Mouse (Mus musculus) ES-E14 (cell line): ENCODE measurements around the gene 4933430I17Rik. TPM values are rescaled to one million over a fixed set of nuclear protein-coding genes. Genes with fewer than 3 reads are reported as not detected.

Experiments
- DNase-seq: peaks from one replicate; pipeline ENCODE4 v3.0.0-alpha.2; 2013; ENCODE audit warnings: low read depth, low spot score
- H3K27ac ChIP-seq: 2 replicates; pipeline ENCODE4 v1.5.1; 2012; ENCODE audit warnings: low read depth, mild to moderate bottlenecking, low read length, moderate library complexity, mixed read lengths; ENCODE audit not compliant: poor library complexity, insufficient read depth, severe bottlenecking
- H3K36me3 ChIP-seq: 2 replicates; pipeline ENCODE4 v1.6.1; 2012; ENCODE audit warnings: mild to moderate bottlenecking, low read length, moderate library complexity, mixed read lengths; ENCODE audit not compliant: control insufficient read depth, poor library complexity, insufficient read depth, severe bottlenecking
- H3K4me1 ChIP-seq, 2 experiments: fragments of 150-350 bp in 1 of 2; sonication (generic) in 1 of 2; 2 replicates each; pipeline ENCODE4 v1.6.1; 2012; ENCODE audit warnings: low read length in 2 of 2, mild to moderate bottlenecking in 1 of 2, mixed read lengths in 1 of 2; ENCODE audit not compliant: control insufficient read depth in 2 of 2, insufficient read depth in 2 of 2, poor library complexity in 1 of 2
- H3K4me3 ChIP-seq, 2 experiments: fragments of 150-350 bp in 1 of 2; sonication (generic) in 1 of 2; 2 replicates each; pipeline ENCODE4 v1.5.1; 2012; ENCODE audit warnings: low read length in 2 of 2, low read depth in 1 of 2, mild to moderate bottlenecking in 1 of 2, mixed read lengths in 1 of 2; ENCODE audit not compliant: insufficient read depth in 1 of 2, poor library complexity in 1 of 2, severe bottlenecking in 1 of 2
- H3K9ac ChIP-seq: 2 replicates; pipeline ENCODE4 v1.6.1; 2012; ENCODE audit warnings: low read depth, mild to moderate bottlenecking, low read length, mixed read lengths; ENCODE audit not compliant: poor library complexity, insufficient read depth, severe bottlenecking
- H3K9me3 ChIP-seq: fragments of 150-350 bp; sonication (generic); 2 replicates; pipeline ENCODE4 v1.6.1; 2012; ENCODE audit warnings: low read depth, mild to moderate bottlenecking, low read length; ENCODE audit not compliant: control insufficient read depth, insufficient read depth
- CHD2 ChIP-seq: IDR thresholded peaks from 2 replicates; pipeline ENCODE4 v1.6.1; 2014; ENCODE audit warnings: mild to moderate bottlenecking, low read depth, low read length, inconsistent platforms
- HCFC1 ChIP-seq: IDR thresholded peaks from 2 replicates; pipeline ENCODE4 v1.6.1; 2012; ENCODE audit warnings: low read length, inconsistent platforms, borderline replicate concordance; ENCODE audit not compliant: insufficient read depth
- MAFK ChIP-seq: IDR thresholded peaks from 2 replicates; pipeline ENCODE4 v1.6.1; 2014; ENCODE audit warnings: mild to moderate bottlenecking, low read depth, low read length, inconsistent platforms; ENCODE audit not compliant: insufficient read depth
- ZC3H11A ChIP-seq: IDR thresholded peaks from 2 replicates; pipeline ENCODE4 v1.6.1; 2012; ENCODE audit warnings: low read depth, mild to moderate bottlenecking, inconsistent platforms, low read length, borderline replicate concordance
- ZNF384 ChIP-seq: IDR thresholded peaks from 2 replicates; pipeline ENCODE4 v1.6.1; 2012; ENCODE audit warnings: low read depth, low read length, inconsistent platforms
- in situ Hi-C, 2 experiments: fragments of 600-800 bp; cut with MboI; formaldehyde crosslinking; loops; one replicate each; pipeline ENCODE4 v1.15.1; 2025; ENCODE audit warnings: low sequenced_read_pairs in 2 of 2, inconsistent platforms in 1 of 2; ENCODE audit not compliant: unreplicated experiment in 2 of 2
- total RNA-seq: library from RNA; depleted of rRNA; stranded (reverse); fragments of 300-350 nt; gene quantifications from 2 replicates; pipeline ENCODE4 v1.2.3, GENCODE M21; 2012

4933430I17Rik gene
- total RNA-seq, 1 experiment = 0.27 TPM

- H3K4me3 ChIP-seq = no peak overlapping the region
- in situ Hi-C loops = no loop called here
- DNase-seq = no peak
- no peaks in the 10 kb centered on the region for H3K9me3 ChIP-seq
- no peak overlapping the region for H3K27ac ChIP-seq
- no peak for TF ChIP-seq CHD2
- TF ChIP-seq ZNF384 = no peak
- no peak for TF ChIP-seq MAFK
- no peak for TF ChIP-seq ZC3H11A
- TF ChIP-seq HCFC1 = no peak
- H3K9ac ChIP-seq = no peak overlapping the region
- no peaks in the 10 kb centered on the region for H3K4me1 ChIP-seq
- peaks cover 43% of the 10 kb centered on the region for H3K36me3 ChIP-seq
These were observed 16.3 kb upstream of the 4933430I17Rik start for GRCm38 (mm10) chr4:62508839-62509238.

- Histone ChIP-seq H3K4me3 (no peak overlapping the region), H3K9ac (no peak overlapping the region), H3K27ac (no peak overlapping the region), H3K4me1 (peaks cover 0 to 3% of the 10 kb centered on the region in 2 experiments; a peak in 1 of 4 replicates), H3K36me3 (peaks cover 43% of the 10 kb centered on the region), H3K9me3 (no peaks in the 10 kb centered on the region)
- DNase-seq = no peak
- TF ChIP-seq CHD2 = no peak
- no peak for TF ChIP-seq ZC3H11A
- TF ChIP-seq ZNF384 = no peak
- no peak for TF ChIP-seq MAFK
- in situ Hi-C loops = no loop called here
These were observed 15.2 kb upstream of the 4933430I17Rik start for GRCm38 (mm10) chr4:62509946-62510345.

- Histone ChIP-seq H3K4me3 (peak overlapping the region in 1 of 2 experiments; percentile 23; a peak in 1 of 4 replicates), H3K36me3 (peaks cover 34% of the 10 kb centered on the region; the same call in 1 of the 2 replicates), H3K9ac (no peak overlapping the region), H3K9me3 (no peaks in the 10 kb centered on the region), H3K27ac (no peak overlapping the region), H3K4me1 (peaks cover 0 to 3% of the 10 kb centered on the region in 2 experiments; a peak in 1 of 4 replicates)
- no peak for TF ChIP-seq MAFK
- DNase-seq = no peak
- in situ Hi-C loops = no loop called here
These were observed 11.1 kb upstream of the 4933430I17Rik start for GRCm38 (mm10) chr4:62513998-62514506.

GRCm38 (mm10) chr4:62514995-62515394 is 10.2 kb upstream of the 4933430I17Rik start:
- Histone ChIP-seq H3K9ac (no peak overlapping the region), H3K4me1 (peaks cover 0 to 3% of the 10 kb centered on the region in 2 experiments; a peak in 1 of 4 replicates), H3K27ac (no peak overlapping the region), H3K9me3 (no peaks in the 10 kb centered on the region), H3K4me3 (no peak overlapping the region), H3K36me3 (peaks cover 27% of the 10 kb centered on the region; the same call in 1 of the 2 replicates)
- no peak for DNase-seq
- in situ Hi-C loops = no loop called here
- TF ChIP-seq ZNF384 (no peak), MAFK (no peak), CHD2 (no peak), HCFC1 (no peak), ZC3H11A (no peak)

- H3K9me3 ChIP-seq = no peaks in the 10 kb centered on the region
- in situ Hi-C loops = no loop called here
- TF ChIP-seq MAFK = no peak
- no peak overlapping the region for H3K27ac ChIP-seq
- peaks cover 0 to 3% of the 10 kb centered on the region in 2 experiments; a peak in 1 of 4 replicates for H3K4me1 ChIP-seq
- H3K36me3 ChIP-seq = peaks cover 22% of the 10 kb centered on the region; the same call in 1 of the 2 replicates
- H3K9ac ChIP-seq = no peak overlapping the region
- H3K4me3 ChIP-seq = no peak overlapping the region
- DNase-seq = no peak
These were observed 9.7 kb upstream of the 4933430I17Rik start for GRCm38 (mm10) chr4:62515490-62515889.
